Mouse (Mus musculus) hindbrain, embryonic 10.5 days (tissue): ENCODE measurements at regions not wholly inside any gene's neighbourhood (a gene's known extent, or its start where the extent isn't known, plus 50 kb on each side); places are given as distances from the start of the nearest gene placed in this dataset.

Source experiments
- DNase-seq: peaks from one replicate; pipeline ENCODE4 v3.0.0-alpha.2; 2017; ENCODE audit warnings: low spot score
- H3K27ac ChIP-seq: fragments of 300-500 bp; sonication (generic); 2 replicates; pipeline ENCODE4 v1.5.1; 2016; ENCODE audit warnings: mild to moderate bottlenecking, moderate library complexity
- H3K27me3 ChIP-seq: fragments of 300-500 bp; sonication (generic); 2 replicates; pipeline ENCODE4 v1.6.1; 2016; ENCODE audit warnings: mild to moderate bottlenecking; ENCODE audit not compliant: poor library complexity, insufficient read depth, severe bottlenecking
- H3K36me3 ChIP-seq: fragments of 300-500 bp; sonication (generic); 2 replicates; pipeline ENCODE4 v1.6.1; 2016; ENCODE audit warnings: mild to moderate bottlenecking, moderate library complexity
- H3K4me1 ChIP-seq: fragments of 300-500 bp; sonication (generic); replicated peaks from 2 replicates; pipeline ENCODE4 v1.6.1; 2016; ENCODE audit warnings: mild to moderate bottlenecking
- H3K4me3 ChIP-seq: fragments of 300-500 bp; sonication (generic); 2 replicates; pipeline ENCODE4 v1.5.1; 2016; ENCODE audit warnings: mild to moderate bottlenecking, moderate library complexity
- H3K9me3 ChIP-seq: fragments of 300-500 bp; sonication (generic); 2 replicates; pipeline ENCODE4 v1.6.1; 2016; ENCODE audit warnings: mild to moderate bottlenecking, moderate library complexity
- WGBS: fragments of 180-500 bp; shearing (Covaris S2); methylation state at CpG from one replicate; pipeline ENCODE4 v1.1.7; 2016; 5-methylcytosine and 5-hydroxymethylcytosine counted together

DNA sequence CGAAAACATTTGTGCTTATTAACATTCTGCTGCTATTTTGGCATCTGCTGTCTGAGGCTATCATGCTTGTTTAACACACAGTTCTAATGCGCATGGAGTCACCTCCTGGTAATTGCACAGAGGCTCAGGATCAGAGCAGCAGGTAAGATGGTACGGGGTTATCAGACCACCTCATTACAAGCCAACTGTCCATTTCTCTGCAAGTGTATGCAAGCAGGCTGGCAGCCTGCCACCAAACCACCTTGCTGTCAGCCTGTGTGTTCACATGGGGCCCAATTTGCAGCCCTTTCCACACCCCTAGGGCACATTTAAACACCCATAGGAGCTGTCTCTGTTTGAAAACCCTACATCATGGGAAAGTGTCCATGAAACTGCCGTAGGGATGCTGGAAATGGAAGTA, 731.2 kb downstream of the Nedd1 start:
- Histone ChIP-seq H3K27ac (no peak overlapping the region), H3K9me3 (0 out of 2 replicates have a peak, but pooled peaks cover 3% of the 10 kb centered on the region), H3K4me1 (0 out of 2 replicates have a peak, but pooled peaks cover 3% of the 10 kb centered on the region), H3K36me3 (no peaks in the 10 kb centered on the region), H3K27me3 (no peaks in the 10 kb centered on the region), H3K4me3 (no peak overlapping the region)
- no peak for DNase-seq
- WGBS: 84% methylated on average over 4 of the region's 4 CpGs

DNA sequence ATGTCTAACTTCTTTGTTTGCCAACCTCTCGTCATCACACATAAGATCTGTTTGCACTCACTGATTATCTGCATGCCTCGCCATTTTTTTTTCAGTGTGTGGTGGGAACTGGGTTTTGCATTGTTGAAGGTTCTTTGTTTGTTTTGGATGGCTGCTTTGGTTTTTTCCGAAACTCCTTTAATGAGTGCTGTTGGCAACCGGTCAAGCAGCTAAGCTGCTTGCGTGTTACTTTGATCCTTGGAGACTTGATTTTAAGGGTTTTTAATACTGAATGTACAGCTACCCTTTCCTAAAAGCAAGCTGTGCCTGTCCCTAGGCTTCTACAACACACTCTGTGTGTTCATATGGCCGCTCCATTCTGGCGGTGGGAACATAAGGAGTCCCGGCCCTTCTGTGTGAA, 733.9 kb downstream of the Nedd1 start:
- no peak overlapping the region for H3K4me3 ChIP-seq
- 0 out of 2 replicates have a peak overlapping the region, but pooled peaks have one; percentile 23 for H3K27ac ChIP-seq
- 81% methylated on average over 8 of the region's 8 CpGs for WGBS
- 0 out of 2 replicates have a peak, but pooled peaks cover 3% of the 10 kb centered on the region for H3K9me3 ChIP-seq
- 0 out of 2 replicates have a peak, but pooled peaks cover 3% of the 10 kb centered on the region for H3K4me1 ChIP-seq
- H3K27me3 ChIP-seq: no peaks in the 10 kb centered on the region
- no peaks in the 10 kb centered on the region for H3K36me3 ChIP-seq
- no peak for DNase-seq

DNA sequence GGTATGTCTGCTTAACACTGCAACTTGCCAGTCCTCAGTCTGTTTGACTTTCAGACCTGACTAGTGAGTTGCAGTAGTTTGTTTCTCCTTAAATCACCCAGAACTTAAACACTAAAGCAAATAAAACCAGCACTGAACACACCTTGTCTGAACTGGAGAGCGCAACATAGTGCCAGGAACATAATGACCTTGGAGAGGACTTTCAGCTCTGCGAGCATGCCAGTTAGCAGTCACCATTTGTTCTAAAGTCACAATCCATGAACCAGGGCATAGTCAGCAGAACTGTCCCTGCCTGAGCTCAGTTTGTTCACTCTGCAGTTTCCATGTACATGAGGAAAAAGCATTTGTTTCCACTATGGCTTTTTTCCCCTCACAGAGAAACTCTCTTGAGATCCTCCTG, 742.4 kb downstream of the Nedd1 start:
- Histone ChIP-seq H3K4me1 (no peaks in the 10 kb centered on the region), H3K36me3 (no peaks in the 10 kb centered on the region), H3K27me3 (no peaks in the 10 kb centered on the region), H3K27ac (no peak overlapping the region), H3K4me3 (no peak overlapping the region), H3K9me3 (no peaks in the 10 kb centered on the region)
- WGBS: 94% methylated on average over 2 of the region's 2 CpGs
- DNase-seq: no peak

DNA sequence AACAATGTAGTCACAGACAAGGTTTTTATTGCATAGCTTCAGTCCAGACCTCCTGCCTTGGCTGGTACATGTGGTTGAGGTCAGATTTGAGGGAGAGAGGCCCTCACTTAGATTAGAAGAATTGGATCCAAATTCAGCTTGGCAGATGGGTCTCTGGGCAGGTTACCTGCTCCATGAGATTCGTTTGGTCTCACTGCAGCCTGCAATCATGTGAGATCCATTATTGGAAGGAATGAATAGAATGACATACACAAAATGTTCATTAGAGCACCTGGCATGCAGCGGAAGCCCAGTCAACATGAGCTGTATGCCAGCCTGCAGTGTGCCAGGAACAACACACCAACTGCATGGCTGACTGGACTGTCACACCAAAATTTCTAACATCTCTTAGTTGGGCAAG, 750.3 kb downstream of the Nedd1 start:
- Histone ChIP-seq H3K36me3 (no peaks in the 10 kb centered on the region), H3K4me1 (no peaks in the 10 kb centered on the region; the same call in 1 of the 2 replicates), H3K9me3 (no peaks in the 10 kb centered on the region), H3K4me3 (no peak overlapping the region), H3K27ac (no peak overlapping the region), H3K27me3 (no peaks in the 10 kb centered on the region)
- no peak for DNase-seq
- 81% methylated on average over 2 of the region's 2 CpGs for WGBS

DNA sequence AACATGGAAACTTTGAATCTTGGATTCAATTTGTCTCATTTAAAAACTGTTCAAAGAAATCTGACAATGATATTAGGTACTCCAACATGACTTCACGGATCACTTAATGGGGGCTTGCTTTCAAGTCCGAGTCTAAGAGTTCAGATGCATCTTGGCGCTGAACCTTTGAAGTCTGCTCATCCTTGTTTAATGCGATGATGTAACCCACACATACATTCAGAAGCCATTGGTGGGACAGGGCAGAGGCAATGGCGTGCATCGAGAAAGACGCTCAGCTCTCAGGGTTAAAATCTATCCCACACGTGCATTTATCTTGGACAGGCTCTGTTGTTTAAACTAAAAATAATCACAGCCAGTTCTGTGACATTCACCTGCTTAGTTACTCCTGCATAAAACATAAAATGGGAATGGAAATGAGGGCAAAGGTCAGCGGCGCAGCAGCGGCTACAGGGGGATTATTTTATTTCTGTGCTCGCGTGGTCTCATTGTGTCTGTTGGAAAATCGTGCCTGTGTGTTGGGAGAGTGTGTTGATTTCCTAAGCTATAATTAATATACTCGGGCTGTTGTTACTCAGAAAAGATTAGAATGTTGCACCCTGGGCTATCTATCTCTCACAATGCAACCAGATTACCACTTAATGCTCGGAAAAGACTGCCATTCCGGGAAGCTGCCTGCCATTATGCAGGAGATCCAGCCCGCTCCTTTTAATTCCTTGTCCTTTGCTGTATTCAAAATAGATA, 754.5 kb downstream of the Nedd1 start:
- H3K36me3 ChIP-seq: no peaks in the 10 kb centered on the region
- H3K9me3 ChIP-seq: no peaks in the 10 kb centered on the region
- 86% methylated on average over 18 of the region's 18 CpGs for WGBS
- no peaks in the 10 kb centered on the region; the same call in 1 of the 2 replicates for H3K4me1 ChIP-seq
- no peak overlapping the region for H3K27ac ChIP-seq
- no peaks in the 10 kb centered on the region for H3K27me3 ChIP-seq
- no peak overlapping the region for H3K4me3 ChIP-seq
- no peak for DNase-seq

DNA sequence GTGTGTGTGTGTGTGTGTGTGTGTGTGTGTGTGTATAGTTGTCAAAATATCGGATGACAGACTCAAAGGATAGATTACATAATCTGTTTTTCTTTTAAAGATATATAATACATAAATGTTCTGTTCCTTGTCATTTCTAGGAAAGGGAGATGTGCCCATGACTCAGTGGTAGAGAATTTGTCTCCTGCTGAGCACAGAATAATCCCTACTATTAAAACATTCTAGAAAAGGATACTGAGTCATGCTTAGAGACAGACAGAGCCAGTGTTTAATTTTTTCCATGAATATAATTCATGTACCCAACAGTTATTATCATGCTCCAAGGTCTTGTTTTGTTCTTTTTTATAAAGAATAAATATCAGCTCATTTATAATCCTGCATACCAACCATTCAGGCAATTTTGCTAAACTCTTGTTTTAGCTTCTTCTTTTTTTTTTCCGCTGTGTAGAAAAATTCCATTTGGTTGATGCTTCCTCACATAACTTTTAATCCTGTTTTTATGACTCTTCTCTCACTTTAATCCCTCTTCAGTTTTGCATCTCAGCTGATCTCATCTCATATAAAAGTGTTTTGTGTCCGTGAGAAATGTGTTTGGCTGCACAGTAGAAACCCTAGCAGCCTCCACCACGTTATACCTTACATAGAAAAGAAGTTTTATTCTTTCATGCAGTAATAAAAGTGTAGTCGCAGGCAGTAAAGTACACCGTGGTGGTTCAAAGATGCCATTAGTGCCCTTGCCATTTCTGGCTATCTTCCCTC, 762.3 kb downstream of the Nedd1 start:
- Histone ChIP-seq H3K27me3 (no peaks in the 10 kb centered on the region), H3K27ac (no peak overlapping the region), H3K36me3 (no peaks in the 10 kb centered on the region), H3K4me1 (no peaks in the 10 kb centered on the region), H3K9me3 (no peaks in the 10 kb centered on the region), H3K4me3 (no peak overlapping the region)
- DNase-seq: no peak
- WGBS: 80% methylated on average over 6 of the region's 6 CpGs

DNA sequence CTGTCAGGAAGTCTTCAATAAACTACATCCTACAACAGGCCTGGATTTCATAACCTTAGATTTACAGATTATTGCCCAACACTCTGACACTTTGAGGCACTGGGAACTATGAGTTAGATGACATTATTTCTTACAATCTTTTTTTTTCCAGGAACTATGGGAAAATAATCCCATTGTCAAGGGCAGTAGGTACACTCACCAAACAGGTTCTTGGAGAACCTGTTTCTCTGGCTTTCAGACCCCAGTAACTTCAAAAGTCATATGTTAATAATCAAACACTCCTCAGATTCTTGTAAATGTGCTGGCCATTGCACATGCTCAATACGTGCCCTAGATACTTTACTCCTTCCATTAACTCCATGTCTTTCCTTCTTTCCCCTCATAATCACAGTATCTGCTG, 769.1 kb downstream of the Nedd1 start:
- Histone ChIP-seq H3K27me3 (no peaks in the 10 kb centered on the region), H3K4me3 (no peak overlapping the region), H3K9me3 (no peaks in the 10 kb centered on the region), H3K36me3 (no peaks in the 10 kb centered on the region), H3K4me1 (no peaks in the 10 kb centered on the region), H3K27ac (no peak overlapping the region)
- 88% methylated on average over 1 of the region's 1 CpGs for WGBS
- DNase-seq: no peak

DNA sequence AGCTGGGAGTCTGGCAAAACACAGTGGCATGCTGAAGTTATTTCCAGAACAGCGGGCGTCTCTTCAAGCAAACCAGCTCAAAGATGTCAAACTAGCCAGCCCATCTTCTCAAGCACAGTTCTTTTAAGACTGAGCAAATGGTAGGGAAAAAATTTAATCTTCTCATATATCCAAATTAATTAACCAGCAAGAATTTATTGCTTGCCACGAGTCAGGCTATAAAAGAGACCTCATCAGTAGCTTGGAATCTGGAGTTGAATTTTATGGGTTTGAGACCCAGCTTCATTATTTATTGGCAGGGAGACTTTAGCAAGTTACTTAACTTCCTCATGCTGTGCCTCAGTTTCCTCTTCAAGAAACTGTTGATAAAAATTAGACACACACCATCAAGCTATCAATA, 742.5 kb upstream of the Tmpo start:
- no peak overlapping the region for H3K27ac ChIP-seq
- DNase-seq: no peak
- H3K27me3 ChIP-seq: no peaks in the 10 kb centered on the region
- H3K36me3 ChIP-seq: no peaks in the 10 kb centered on the region
- no peak overlapping the region for H3K4me3 ChIP-seq
- 90% methylated on average over 3 of the region's 3 CpGs for WGBS
- no peaks in the 10 kb centered on the region for H3K4me1 ChIP-seq
- H3K9me3 ChIP-seq: no peaks in the 10 kb centered on the region

DNA sequence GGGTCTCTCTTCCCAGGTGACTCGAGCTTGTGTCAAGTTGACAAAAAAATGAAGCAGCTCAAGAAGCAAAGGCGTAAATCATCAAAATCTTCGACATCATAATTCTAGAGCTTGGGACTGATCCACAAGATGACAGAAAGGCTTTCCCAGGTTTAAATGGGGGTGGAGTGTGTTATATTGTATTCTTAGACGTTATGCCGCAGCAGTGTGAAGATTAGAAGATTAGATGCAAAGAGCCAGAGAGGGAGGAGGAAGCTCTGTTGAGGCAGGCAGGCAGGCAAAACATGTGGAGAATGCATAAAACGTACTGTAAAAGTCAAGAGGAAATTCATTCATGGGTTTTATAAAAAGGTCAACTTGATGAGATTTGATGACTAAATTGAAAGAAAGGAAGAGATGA, 708.7 kb upstream of the Tmpo start:
- DNase-seq: no peak
- 86% methylated on average over 6 of the region's 6 CpGs for WGBS
- H3K27me3 ChIP-seq: no peaks in the 10 kb centered on the region
- no peaks in the 10 kb centered on the region for H3K9me3 ChIP-seq
- no peak overlapping the region for H3K4me3 ChIP-seq
- no peaks in the 10 kb centered on the region for H3K36me3 ChIP-seq
- H3K4me1 ChIP-seq: peaks cover 6% of the 10 kb centered on the region; the same call in 1 of the 2 replicates
- no peak overlapping the region for H3K27ac ChIP-seq

DNA sequence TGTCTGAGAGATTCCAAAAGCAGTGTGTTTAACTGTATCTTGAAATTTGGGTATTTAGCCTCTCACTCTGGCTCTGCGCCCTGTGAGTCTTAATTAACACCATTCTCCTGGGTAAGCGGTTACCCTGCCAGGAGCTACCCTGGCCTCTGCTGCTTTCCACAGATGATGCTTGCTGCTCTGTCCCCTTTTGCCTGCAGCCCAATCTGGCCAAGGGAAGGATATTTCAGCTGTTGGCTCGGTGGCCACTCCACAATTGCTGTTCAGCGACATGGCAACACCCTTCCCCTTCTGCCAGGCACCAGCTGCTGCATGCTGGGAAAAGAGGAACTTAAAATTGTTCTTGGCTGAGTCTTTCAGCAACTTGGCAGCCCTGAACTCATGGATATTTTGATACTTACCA, 707.4 kb upstream of the Tmpo start:
- peaks cover 8% of the 10 kb centered on the region; the same call in 1 of the 2 replicates for H3K4me1 ChIP-seq
- H3K9me3 ChIP-seq: no peaks in the 10 kb centered on the region
- no peaks in the 10 kb centered on the region for H3K27me3 ChIP-seq
- WGBS: 86% methylated on average over 4 of the region's 4 CpGs
- no peak overlapping the region for H3K4me3 ChIP-seq
- no peak for DNase-seq
- H3K27ac ChIP-seq: no peak overlapping the region
- no peaks in the 10 kb centered on the region for H3K36me3 ChIP-seq

DNA sequence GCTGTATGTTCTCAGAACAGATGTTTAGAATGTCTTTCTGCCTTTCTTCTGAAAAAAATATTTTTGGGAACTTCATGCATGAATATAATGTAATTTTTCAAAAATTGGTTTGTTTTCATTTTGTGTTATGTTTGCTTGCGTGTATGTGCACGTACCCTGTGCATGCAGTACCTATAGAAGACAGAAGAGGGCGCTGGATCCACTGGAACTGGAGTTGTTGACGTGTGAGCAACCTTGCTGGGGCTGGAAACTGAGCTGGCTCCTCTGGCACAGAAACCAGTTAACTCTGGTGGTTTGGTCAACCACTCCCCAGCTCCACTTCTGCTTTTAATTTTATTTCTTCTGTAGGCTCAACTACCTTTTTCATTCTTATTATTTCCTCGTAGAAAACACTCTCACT, 702.0 kb upstream of the Tmpo start:
- H3K9me3 ChIP-seq: no peaks in the 10 kb centered on the region
- H3K36me3 ChIP-seq: no peaks in the 10 kb centered on the region
- H3K27me3 ChIP-seq: no peaks in the 10 kb centered on the region
- H3K4me1 ChIP-seq: peaks cover 16% of the 10 kb centered on the region
- 64% methylated on average over 5 of the region's 5 CpGs for WGBS
- H3K4me3 ChIP-seq: no peak overlapping the region
- DNase-seq: peak; percentile 28
- no peak overlapping the region for H3K27ac ChIP-seq

DNA sequence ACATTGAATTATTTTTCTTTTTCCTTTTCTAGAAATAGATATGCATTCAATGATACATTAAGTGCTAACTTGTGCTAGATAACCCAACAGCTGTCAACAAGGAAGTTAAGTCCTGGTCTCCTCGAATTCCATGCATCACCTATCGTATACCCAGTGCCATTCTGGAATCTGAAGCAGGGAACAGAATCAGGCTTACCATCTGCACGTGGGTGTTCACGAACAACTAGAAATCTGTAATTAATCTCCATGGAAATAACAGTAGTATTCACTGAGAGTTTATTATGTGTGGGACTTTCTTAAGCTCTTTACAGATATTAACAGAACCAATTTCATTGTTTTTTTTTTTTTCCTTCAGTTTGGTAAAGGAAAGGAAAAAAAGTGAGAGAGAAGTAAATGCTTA, 701.4 kb upstream of the Tmpo start:
- Histone ChIP-seq H3K9me3 (no peaks in the 10 kb centered on the region), H3K4me3 (no peak overlapping the region), H3K27ac (no peak overlapping the region), H3K36me3 (no peaks in the 10 kb centered on the region), H3K27me3 (no peaks in the 10 kb centered on the region), H3K4me1 (peaks cover 16% of the 10 kb centered on the region)
- DNase-seq: no peak
- WGBS: 86% methylated on average over 4 of the region's 4 CpGs

DNA sequence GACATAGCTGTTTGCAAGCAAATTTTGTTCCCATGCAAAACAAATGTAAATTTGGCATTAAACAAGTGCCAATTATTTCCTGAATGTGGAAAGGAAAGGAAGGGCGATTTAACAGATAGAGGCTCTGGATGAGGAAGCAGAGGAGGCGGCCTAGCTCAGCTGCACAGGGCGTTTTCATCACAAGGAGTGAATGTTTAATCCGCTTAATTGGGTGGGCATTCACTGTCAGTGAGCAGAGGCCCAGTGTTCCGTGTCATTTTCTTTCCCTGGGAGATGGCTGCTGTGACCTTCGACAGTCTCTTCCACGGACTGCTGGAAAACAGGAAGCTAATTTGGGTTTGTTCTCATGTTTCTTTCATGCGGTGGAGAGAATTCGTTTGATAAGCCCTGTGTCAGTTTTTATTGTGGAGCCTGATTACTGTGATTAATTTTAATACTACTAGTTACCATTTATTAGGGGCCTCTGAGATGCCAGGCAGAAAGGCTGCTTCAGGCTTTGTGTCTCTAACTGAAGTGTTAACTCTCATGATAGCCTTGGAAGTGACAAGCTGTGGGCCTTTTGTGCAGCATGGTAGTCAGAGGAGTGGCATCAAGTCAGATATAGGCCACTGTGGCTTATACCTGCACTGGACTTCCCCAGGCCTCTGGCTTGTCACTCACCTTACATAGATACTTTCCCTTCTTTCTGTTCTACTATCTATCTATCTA, 700.6 kb upstream of the Tmpo start:
- DNase-seq: no peak
- no peaks in the 10 kb centered on the region for H3K36me3 ChIP-seq
- peaks cover 16% of the 10 kb centered on the region for H3K4me1 ChIP-seq
- peak overlapping the region; percentile 56 for H3K27ac ChIP-seq
- H3K4me3 ChIP-seq: no peak overlapping the region
- no peaks in the 10 kb centered on the region for H3K27me3 ChIP-seq
- 43% methylated on average over 9 of the region's 9 CpGs for WGBS
- no peaks in the 10 kb centered on the region for H3K9me3 ChIP-seq
